Mouse (Mus musculus) bone marrow, adult 2 months (tissue): Measurements from ENCODE around the gene Gls. TPM values are rescaled to one million over a fixed set of nuclear protein-coding genes. Genes with fewer than 3 reads are reported as not detected.

Experiments used
- H3K27ac ChIP-seq: fragments of 200-500 bp; 2 replicates; pipeline ENCODE4 v1.5.1; 2012; ENCODE audit warnings: low read depth, mild to moderate bottlenecking, control low read depth, inconsistent platforms, low read length; ENCODE audit not compliant: control insufficient read depth, poor library complexity, insufficient read depth
- H3K4me1 ChIP-seq: fragments of 200-500 bp; 2 replicates; pipeline ENCODE4 v1.6.1; 2011; ENCODE audit warnings: low read length; ENCODE audit not compliant: control insufficient read depth, insufficient read depth
- H3K4me3 ChIP-seq: fragments of 200-500 bp; replicated peaks from 2 replicates; pipeline ENCODE3; 2011; ENCODE audit warnings: mild to moderate bottlenecking, low read depth, low read length, control low read depth; ENCODE audit not compliant: control insufficient read depth
- CTCF ChIP-seq: fragments of 200-500 bp; IDR thresholded peaks from 2 replicates; pipeline ENCODE4 v1.5.1; 2011; ENCODE audit warnings: low read length, control low read depth; ENCODE audit not compliant: control insufficient read depth, insufficient read depth
- POLR2A ChIP-seq: fragments of 200-500 bp; IDR thresholded peaks from 2 replicates; pipeline ENCODE4 v1.6.1; 2011; ENCODE audit warnings: low read depth, mild to moderate bottlenecking, control low read depth, low read length, borderline replicate concordance; ENCODE audit not compliant: control insufficient read depth
- WGBS: fragments of 180-500 bp; shearing (Covaris S2); methylation state at CpG from one replicate; pipeline ENCODE4 v1.1.7; 2018; 5-methylcytosine and 5-hydroxymethylcytosine counted together
- polyA plus RNA-seq: library from polyadenylated mRNA; stranded (reverse); fragments of >200 nt; gene quantifications from 2 replicates; pipeline ENCODE4 v1.2.4, GENCODE M21; 2011; ENCODE audit warnings: low replicate concordance; ENCODE audit not compliant: missing spikeins, insufficient read depth, insufficient read length

Gene Gls
- polyA plus RNA-seq, 1 experiment, result 43.1 TPM

GRCm38 (mm10) chr1:52175321-52175720, 57.7 kb downstream of the Gls start:
- TF ChIP-seq POLR2A, result no peak
- no peak for TF ChIP-seq CTCF
- Histone ChIP-seq H3K4me3 (no peak overlapping the region), H3K4me1 (no peaks in the 10 kb centered on the region; the same call in 1 of the 2 replicates), H3K27ac (no peak overlapping the region)
- 85% methylated on average over 5 of the region's 5 CpGs for WGBS

GRCm38 (mm10) chr1:52171271-52171670, 61.8 kb downstream of the Gls start:
- no peak overlapping the region for H3K27ac ChIP-seq
- TF ChIP-seq CTCF, result no peak
- no peak for TF ChIP-seq POLR2A
- no peak overlapping the region for H3K4me3 ChIP-seq
- no peaks in the 10 kb centered on the region; the same call in none of the 2 replicates for H3K4me1 ChIP-seq
- WGBS, result 38% methylated on average over 8 of the region's 8 CpGs

- TF ChIP-seq POLR2A, result no peak
- no peak for TF ChIP-seq CTCF
- no peaks in the 10 kb centered on the region; the same call in none of the 2 replicates for H3K4me1 ChIP-seq
- H3K27ac ChIP-seq, result no peak overlapping the region
- no peak overlapping the region for H3K4me3 ChIP-seq
- 78% methylated on average over 7 of the region's 7 CpGs for WGBS
Observed at GRCm38 (mm10) chr1:52170747-52171146, 62.3 kb downstream of the Gls start.

- WGBS, result 42% methylated on average over 3 of the region's 3 CpGs
- peak; percentile 50; the same call in 1 of the 2 replicates for TF ChIP-seq CTCF
- TF ChIP-seq POLR2A, result no peak
- H3K4me1 ChIP-seq, result no peaks in the 10 kb centered on the region; the same call in none of the 2 replicates
- H3K27ac ChIP-seq, result no peak overlapping the region
- no peak overlapping the region for H3K4me3 ChIP-seq
Observed at GRCm38 (mm10) chr1:52170057-52170456, 63.0 kb downstream of the Gls start.

DNA sequence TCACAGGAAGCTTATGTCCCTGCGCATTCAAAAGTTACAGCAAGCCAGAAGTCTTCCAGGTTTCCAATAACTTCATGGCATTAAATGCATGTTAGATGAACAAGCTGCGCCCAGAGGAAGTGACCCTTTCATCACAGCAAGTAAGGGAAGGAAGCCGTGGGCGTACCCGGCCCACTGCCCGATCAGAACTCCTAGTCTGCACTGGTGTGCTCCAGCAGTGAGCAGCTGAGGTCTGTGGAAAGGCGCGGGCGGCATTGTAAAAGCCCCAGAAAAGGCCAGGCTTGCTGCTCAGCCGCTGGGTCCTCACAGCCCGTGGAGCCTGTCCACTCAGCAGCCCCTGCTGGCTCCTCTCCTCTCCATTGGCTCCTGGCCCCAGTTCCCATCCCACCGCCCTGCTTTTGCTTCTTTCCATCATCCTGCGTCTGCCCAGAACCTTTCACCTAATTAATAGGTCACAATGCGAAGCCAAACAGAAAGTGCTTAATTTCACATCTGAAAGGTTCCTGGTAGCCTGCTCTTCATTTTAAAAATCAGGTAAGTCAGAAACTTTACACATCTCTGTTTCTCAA, 66.3 kb downstream of the Gls start:
- no peak for TF ChIP-seq CTCF
- TF ChIP-seq POLR2A, result no peak
- Histone ChIP-seq H3K4me3 (no peak overlapping the region), H3K27ac (peak overlapping the region; percentile 68; the same call in 1 of the 2 replicates), H3K4me1 (no peaks in the 10 kb centered on the region; the same call in none of the 2 replicates)
- 24% methylated on average over 14 of the region's 14 CpGs for WGBS

GRCm38 (mm10) chr1:52163707-52164457, 69.2 kb downstream of the Gls start:
- Histone ChIP-seq H3K4me1 (no peaks in the 10 kb centered on the region; the same call in none of the 2 replicates), H3K27ac (no peak overlapping the region), H3K4me3 (no peak overlapping the region)
- no peak for TF ChIP-seq CTCF
- TF ChIP-seq POLR2A, result no peak
- 87% methylated on average over 5 of the region's 5 CpGs for WGBS

DNA sequence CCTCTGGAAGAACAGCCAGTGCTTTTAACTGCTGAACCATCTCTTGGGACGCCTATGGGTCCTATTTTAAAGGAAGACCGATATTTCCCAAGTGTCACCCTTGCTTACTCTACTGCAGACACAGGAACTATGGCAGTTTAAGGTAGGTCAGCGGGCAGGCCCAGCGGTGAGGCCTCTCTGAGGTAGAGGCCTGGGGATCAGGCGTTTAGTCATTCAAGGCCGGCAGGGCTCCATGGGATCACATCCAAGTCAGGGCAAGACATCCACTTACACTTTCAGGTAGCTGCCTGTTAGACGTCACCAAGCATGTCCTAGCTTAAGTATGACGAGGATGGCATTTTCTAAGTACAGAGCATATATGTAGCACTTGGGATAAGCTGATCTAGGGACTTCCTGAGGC, 71.9 kb downstream of the Gls start:
- Histone ChIP-seq H3K4me3 (no peak overlapping the region), H3K4me1 (no peaks in the 10 kb centered on the region), H3K27ac (no peak overlapping the region)
- WGBS, result 88% methylated on average over 8 of the region's 8 CpGs
- TF ChIP-seq CTCF, result no peak
- no peak for TF ChIP-seq POLR2A

DNA sequence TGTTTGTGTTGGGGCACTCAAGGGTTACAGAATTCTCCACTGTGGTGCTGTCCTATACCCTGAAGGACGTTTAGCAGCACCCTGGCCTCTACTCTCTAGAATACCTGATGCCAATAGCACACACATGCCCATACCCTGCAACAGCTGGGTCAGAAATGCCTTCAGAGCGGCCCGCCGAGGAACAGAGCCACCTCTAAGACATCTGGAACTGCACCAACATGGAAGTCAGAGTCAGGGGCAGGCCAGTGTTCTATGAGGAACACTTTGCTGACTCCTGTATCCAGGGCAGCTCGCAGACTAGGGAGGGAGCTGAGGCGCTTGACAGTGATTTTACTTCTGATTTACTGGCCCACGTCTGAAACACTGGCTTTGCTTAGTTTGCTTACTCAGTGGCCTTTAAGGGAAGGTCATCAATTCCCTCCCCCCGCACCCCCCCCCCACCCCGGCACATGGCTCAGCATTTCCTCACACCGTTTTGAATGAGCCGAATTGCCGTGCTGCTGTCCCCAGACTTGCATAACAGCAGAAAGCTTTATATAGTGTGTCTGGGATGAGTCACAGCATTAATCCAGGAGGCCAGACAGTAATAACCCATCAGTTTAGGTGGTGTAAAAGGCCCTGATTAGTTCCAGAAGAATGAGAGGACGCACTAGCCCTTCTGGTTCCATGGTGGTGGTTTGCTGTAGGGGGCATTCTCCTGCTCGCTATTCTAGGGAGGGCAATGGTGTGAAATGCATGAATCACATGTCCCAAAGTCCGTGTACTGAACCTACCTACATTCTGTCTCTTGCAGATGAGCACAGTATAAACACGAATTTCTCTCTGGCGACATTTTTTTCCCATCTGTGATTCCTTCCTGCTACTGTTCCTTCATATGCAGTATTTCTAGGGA, 74.3 kb downstream of the Gls start:
- no peaks in the 10 kb centered on the region for H3K4me1 ChIP-seq
- no peak for TF ChIP-seq CTCF
- no peak for TF ChIP-seq POLR2A
- no peak overlapping the region for H3K4me3 ChIP-seq
- H3K27ac ChIP-seq, result no peak overlapping the region
- WGBS, result 75% methylated on average over 17 of the region's 17 CpGs
